Mouse (Mus musculus): ENCODE measurements at regions not wholly inside any gene's neighbourhood (a gene's known extent, or its start where the extent isn't known, plus 50 kb on each side); places are given as distances from the start of the nearest gene placed in this dataset.
"Not testable (repeated sequence)": the region's sequence is repeated elsewhere in the genome, so short reads cannot be mapped to it uniquely, and the experiment has no call there.

DNA sequence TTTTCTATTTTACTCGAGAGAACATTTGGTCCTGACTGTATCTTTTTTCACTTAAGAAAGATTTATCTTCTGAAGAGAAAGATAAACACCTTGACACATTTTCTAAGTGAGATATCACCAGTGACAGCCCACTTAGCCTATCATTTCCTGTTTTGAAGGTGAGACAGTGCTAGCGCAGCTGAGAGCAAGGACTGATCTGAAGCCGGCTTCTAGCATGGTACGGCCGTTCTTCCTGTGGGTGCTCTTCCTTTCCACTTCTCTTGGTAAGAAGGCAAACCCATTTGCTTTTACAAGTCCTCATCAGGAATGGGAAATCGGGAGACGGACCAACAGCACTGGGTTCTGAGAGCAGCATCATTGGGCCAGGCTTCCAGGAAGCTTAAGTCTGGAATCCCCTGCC is 293.1 kb downstream of the Dad1 start:
- no peak overlapping the region for H3K9ac ChIP-seq (replicated peaks)
- no peaks in the 10 kb centered on the region for H3K4me1 ChIP-seq
- WGBS, result 85% methylated on average over 7 of the region's 7 CpGs
- no peaks in the 10 kb centered on the region for H3K9me3 ChIP-seq
- no peak overlapping the region for H3K4me2 ChIP-seq (replicated peaks)
- no peaks in the 10 kb centered on the region for H3K36me3 ChIP-seq
- no peaks in the 10 kb centered on the region for H3K27me3 ChIP-seq
- no peak for ATAC-seq (replicated peaks)
- no peak overlapping the region for H3K27ac ChIP-seq (replicated peaks)
- no peak overlapping the region for H3K4me3 ChIP-seq

- not testable (repeated sequence) for H3K9me3 ChIP-seq; H3K9ac ChIP-seq (replicated peaks); ATAC-seq (replicated peaks); H3K27me3 ChIP-seq; H3K4me2 ChIP-seq (replicated peaks); H3K36me3 ChIP-seq; H3K4me1 ChIP-seq; H3K27ac ChIP-seq (replicated peaks); H3K4me3 ChIP-seq
- WGBS, result 96% methylated on average over 26 of the region's 29 CpGs
These were observed 318.1 kb downstream of the Dad1 start for GRCm38 (mm10) chr14:53935791-53936231.

DNA sequence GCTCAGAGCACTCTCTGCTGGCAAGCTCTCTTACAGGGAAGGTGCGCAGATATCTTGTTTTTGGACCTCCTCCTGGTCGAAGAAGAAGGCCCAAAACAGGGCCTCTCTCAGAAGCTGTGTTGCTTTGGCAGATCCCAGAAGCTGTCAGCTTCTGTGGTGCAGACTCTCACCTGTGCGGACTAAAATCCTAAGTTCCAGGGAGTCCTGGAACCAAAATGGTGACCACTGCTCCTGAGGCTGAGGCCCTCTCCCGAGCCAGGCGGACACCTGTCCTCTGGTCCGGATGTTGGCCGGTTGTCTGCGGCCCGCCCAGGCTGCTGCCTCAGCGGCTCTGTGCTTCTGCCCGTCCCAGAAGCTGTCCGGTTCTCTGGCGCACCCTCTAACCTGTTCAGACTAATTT is 318.6 kb downstream of the Dad1 start:
- not testable (repeated sequence) for H3K4me2 ChIP-seq (replicated peaks); H3K36me3 ChIP-seq; H3K9ac ChIP-seq (replicated peaks); ATAC-seq (replicated peaks); H3K4me1 ChIP-seq; H3K9me3 ChIP-seq; H3K27ac ChIP-seq (replicated peaks); H3K27me3 ChIP-seq; H3K4me3 ChIP-seq
- WGBS, result 98% methylated on average over 9 of the region's 13 CpGs

- H3K9ac ChIP-seq (replicated peaks), result no peak overlapping the region
- H3K36me3 ChIP-seq, result no peaks in the 10 kb centered on the region
- no peaks in the 10 kb centered on the region for H3K27me3 ChIP-seq
- H3K27ac ChIP-seq (replicated peaks), result no peak overlapping the region
- no peaks in the 10 kb centered on the region for H3K4me1 ChIP-seq
- no peaks in the 10 kb centered on the region for H3K9me3 ChIP-seq
- no peak overlapping the region for H3K4me3 ChIP-seq
- no peak for ATAC-seq (replicated peaks)
- WGBS, result 59% methylated on average over 1 of the region's 1 CpGs
- H3K4me2 ChIP-seq (replicated peaks), result no peak overlapping the region
These were observed 343.0 kb downstream of the Dad1 start for GRCm38 (mm10) chr14:53910871-53911270.

DNA sequence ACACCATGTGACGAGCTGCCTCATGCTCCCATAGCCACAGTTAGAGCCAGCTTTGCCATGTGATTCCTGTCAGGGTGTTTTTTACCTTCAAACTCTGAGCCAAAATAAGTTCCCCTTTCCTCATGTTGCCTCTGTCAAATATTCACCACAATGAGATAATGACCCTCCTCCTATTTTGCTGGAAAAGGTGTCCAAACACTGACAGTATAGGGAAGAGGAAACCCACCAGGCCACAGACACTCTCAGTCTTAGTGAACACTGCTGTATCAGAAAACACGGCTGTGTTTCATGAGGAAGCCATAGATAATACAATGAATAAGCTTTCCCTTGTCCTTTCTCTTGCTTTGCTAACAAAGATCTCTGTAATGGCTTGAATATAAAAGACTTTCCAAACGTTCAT is 349.3 kb downstream of the Dad1 start:
- Histone ChIP-seq H3K4me2 (replicated peaks) (no peak overlapping the region), H3K36me3 (no peaks in the 10 kb centered on the region), H3K27me3 (no peaks in the 10 kb centered on the region), H3K9me3 (no peaks in the 10 kb centered on the region), H3K4me3 (no peak overlapping the region), H3K27ac (replicated peaks) (no peak overlapping the region), H3K9ac (replicated peaks) (no peak overlapping the region), H3K4me1 (no peaks in the 10 kb centered on the region)
- no peak for ATAC-seq (replicated peaks)
- WGBS, result 74% methylated on average over 3 of the region's 3 CpGs

DNA sequence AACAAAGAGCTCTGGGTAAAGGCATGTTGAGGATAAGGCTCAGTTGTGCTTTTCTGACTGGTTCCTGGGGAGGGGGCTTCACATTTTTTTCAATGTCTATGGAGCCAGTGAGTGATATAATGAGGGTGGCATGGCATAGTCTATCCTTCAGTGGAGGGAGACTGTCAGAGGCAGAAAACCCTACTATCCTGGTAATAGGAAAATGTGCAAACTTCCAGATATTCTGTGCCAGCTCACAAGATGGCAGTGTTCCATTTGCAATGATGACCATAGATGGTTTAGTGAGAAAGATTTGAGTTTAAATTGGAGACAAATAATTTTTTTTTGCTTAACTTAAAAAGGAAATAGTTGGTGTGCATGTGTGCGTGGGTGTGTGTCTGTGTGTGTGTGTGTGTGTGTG is 352.8 kb downstream of the Dad1 start:
- Histone ChIP-seq H3K4me2 (replicated peaks) (no peak overlapping the region), H3K36me3 (no peaks in the 10 kb centered on the region), H3K4me1 (no peaks in the 10 kb centered on the region), H3K9ac (replicated peaks) (no peak overlapping the region), H3K27ac (replicated peaks) (no peak overlapping the region), H3K4me3 (no peak overlapping the region), H3K27me3 (no peaks in the 10 kb centered on the region), H3K9me3 (no peaks in the 10 kb centered on the region)
- WGBS, result 95% methylated on average over 1 of the region's 1 CpGs
- no peak for ATAC-seq (replicated peaks)

GRCm38 (mm10) chr14:53881304-53881703 is 372.6 kb downstream of the Dad1 start:
- Histone ChIP-seq H3K27me3 (no peaks in the 10 kb centered on the region), H3K36me3 (no peaks in the 10 kb centered on the region), H3K4me1 (no peaks in the 10 kb centered on the region), H3K4me2 (replicated peaks) (no peak overlapping the region), H3K9ac (replicated peaks) (no peak overlapping the region), H3K4me3 (no peak overlapping the region), H3K9me3 (no peaks in the 10 kb centered on the region), H3K27ac (replicated peaks) (no peak overlapping the region)
- ATAC-seq (replicated peaks), result peak; percentile 70; the same call in 1 of the 2 replicates
- WGBS, result 11% methylated on average over 3 of the region's 3 CpGs

DNA sequence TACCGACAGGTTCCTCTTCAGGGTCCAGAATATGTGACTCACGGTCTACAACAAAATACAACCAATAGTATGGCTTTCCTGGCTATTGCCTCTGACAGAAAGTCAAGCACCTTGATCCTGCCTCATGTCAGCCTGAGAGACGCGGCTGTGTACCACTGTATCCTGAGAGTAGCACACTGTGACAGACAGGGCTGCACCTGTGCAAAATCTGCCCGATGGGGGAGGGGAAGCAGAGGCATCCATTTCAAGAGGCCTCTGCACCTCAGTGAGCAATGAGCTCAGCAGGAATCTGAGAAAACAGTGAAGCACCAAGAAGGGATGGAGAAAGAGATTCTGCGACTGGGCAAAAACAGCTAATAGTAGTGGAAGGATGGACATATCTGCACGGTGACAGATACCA is 377.3 kb downstream of the Dad1 start:
- H3K27ac ChIP-seq (replicated peaks), result no peak overlapping the region
- H3K9me3 ChIP-seq, result no peaks in the 10 kb centered on the region
- H3K27me3 ChIP-seq, result no peaks in the 10 kb centered on the region
- H3K4me2 ChIP-seq (replicated peaks), result no peak overlapping the region
- H3K36me3 ChIP-seq, result no peaks in the 10 kb centered on the region
- H3K4me1 ChIP-seq, result no peaks in the 10 kb centered on the region
- ATAC-seq (replicated peaks), result no peak
- WGBS, result 79% methylated on average over 7 of the region's 7 CpGs
- H3K9ac ChIP-seq (replicated peaks), result no peak overlapping the region
- no peak overlapping the region for H3K4me3 ChIP-seq

DNA sequence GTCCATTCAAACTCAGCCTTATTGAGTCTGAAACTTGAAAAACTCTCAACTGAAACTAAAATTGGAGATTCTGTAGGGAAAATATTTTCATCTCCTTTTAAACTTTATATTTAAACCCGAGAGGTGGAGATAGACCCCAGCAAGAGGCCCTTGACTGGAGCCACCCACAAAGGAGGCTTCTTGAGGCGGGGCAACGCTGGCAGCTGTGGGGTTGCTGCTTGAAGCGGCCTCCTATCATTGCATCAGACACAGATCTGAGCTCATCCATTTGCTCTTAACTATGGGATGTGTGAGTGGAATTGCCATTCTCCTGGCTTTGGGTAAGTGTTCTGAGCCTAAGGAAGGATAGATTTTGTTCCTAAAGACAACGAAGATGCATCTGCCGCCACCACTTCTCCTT is 378.2 kb downstream of the Dad1 start:
- ATAC-seq (replicated peaks), result no peak
- Histone ChIP-seq H3K36me3 (no peaks in the 10 kb centered on the region), H3K4me2 (replicated peaks) (no peak overlapping the region), H3K4me3 (no peak overlapping the region), H3K27me3 (no peaks in the 10 kb centered on the region), H3K4me1 (no peaks in the 10 kb centered on the region), H3K27ac (replicated peaks) (no peak overlapping the region), H3K9ac (replicated peaks) (no peak overlapping the region), H3K9me3 (no peaks in the 10 kb centered on the region)
- WGBS, result 65% methylated on average over 6 of the region's 6 CpGs

DNA sequence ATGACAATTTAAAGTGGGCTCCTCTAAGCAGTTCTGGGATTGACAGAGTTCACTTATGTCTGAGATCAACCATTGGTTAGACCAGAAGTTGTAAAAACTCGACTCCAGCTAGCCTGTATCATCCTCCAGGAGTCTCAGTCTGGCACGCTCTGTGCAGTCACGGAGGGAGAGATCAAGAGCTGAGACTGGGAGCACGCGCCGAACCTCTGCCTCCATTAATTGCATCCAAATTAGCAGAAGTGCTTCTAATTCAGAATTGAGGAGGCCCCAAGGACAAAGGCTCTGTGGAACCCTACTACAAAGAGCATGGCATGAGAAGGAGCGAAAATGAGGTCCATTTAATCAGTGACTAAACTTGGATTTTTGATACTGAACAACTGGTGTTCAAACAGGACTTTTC is 406.9 kb downstream of the Dad1 start:
- H3K27ac ChIP-seq (replicated peaks), result no peak overlapping the region
- no peaks in the 10 kb centered on the region for H3K9me3 ChIP-seq
- WGBS, result 16% methylated on average over 7 of the region's 7 CpGs
- no peak overlapping the region for H3K9ac ChIP-seq (replicated peaks)
- no peaks in the 10 kb centered on the region for H3K27me3 ChIP-seq
- no peak overlapping the region for H3K4me3 ChIP-seq
- H3K4me2 ChIP-seq (replicated peaks), result peak overlapping the region; percentile 24
- H3K4me1 ChIP-seq, result peaks cover 9% of the 10 kb centered on the region; the same call in 1 of the 2 replicates
- ATAC-seq (replicated peaks), result no peak
- H3K36me3 ChIP-seq, result no peaks in the 10 kb centered on the region

DNA sequence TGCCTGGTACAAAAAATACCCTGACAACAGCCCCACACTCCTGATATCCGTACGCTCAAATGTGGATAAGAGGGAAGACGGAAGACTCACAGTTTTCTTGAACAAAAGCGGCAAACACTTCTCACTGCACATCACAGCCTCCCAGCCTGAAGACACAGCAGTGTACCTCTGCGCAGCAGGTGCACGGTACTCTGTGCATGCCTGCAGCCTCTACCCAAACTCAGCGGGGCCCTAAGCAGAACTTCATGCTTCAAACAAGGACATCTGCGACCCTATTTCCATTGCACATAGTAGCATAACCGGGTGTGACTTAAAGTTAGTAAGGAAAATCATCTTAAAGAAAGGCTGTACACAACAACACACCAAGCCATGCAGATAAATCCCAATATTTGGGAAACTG is 408.3 kb downstream of the Dad1 start:
- Histone ChIP-seq H3K9ac (replicated peaks) (no peak overlapping the region), H3K36me3 (no peaks in the 10 kb centered on the region), H3K27me3 (no peaks in the 10 kb centered on the region), H3K4me1 (peaks cover 9% of the 10 kb centered on the region; the same call in 1 of the 2 replicates), H3K4me2 (replicated peaks) (no peak overlapping the region), H3K27ac (replicated peaks) (no peak overlapping the region), H3K9me3 (no peaks in the 10 kb centered on the region), H3K4me3 (no peak overlapping the region)
- WGBS, result 96% methylated on average over 9 of the region's 9 CpGs
- no peak for ATAC-seq (replicated peaks)

GRCm38 (mm10) chr14:53832553-53832952 is 421.4 kb downstream of the Dad1 start:
- no peaks in the 10 kb centered on the region for H3K9me3 ChIP-seq
- H3K4me2 ChIP-seq (replicated peaks), result no peak overlapping the region
- no peaks in the 10 kb centered on the region for H3K36me3 ChIP-seq
- no peaks in the 10 kb centered on the region for H3K27me3 ChIP-seq
- H3K4me1 ChIP-seq, result no peaks in the 10 kb centered on the region
- no peak overlapping the region for H3K4me3 ChIP-seq
- no peak overlapping the region for H3K27ac ChIP-seq (replicated peaks)
- 94% methylated on average over 3 of the region's 3 CpGs for WGBS
- ATAC-seq (replicated peaks), result no peak
- no peak overlapping the region for H3K9ac ChIP-seq (replicated peaks)

DNA sequence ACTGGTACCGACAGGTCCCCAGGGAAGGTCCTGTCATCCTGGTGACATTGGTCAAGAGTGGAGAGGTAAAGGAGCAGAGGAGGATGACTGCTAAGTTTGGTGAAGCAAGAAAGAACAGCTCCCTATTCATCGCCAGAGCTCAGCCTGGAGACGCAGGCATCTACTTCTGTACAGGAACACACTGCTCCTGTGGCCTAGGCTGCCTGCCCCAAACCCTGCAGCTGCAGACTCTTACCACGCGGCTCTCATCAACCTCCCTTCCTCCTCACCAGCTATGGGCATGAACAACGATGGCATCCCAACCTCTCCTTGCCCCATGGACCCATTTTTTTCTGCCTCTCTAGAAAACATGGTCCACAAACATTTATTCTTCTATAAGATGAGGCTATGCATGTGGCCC is 422.3 kb downstream of the Dad1 start:
- Histone ChIP-seq H3K4me2 (replicated peaks) (no peak overlapping the region), H3K27me3 (no peaks in the 10 kb centered on the region), H3K4me1 (no peaks in the 10 kb centered on the region), H3K9ac (replicated peaks) (no peak overlapping the region), H3K9me3 (no peaks in the 10 kb centered on the region), H3K4me3 (no peak overlapping the region), H3K27ac (replicated peaks) (no peak overlapping the region), H3K36me3 (no peaks in the 10 kb centered on the region)
- WGBS, result 88% methylated on average over 6 of the region's 6 CpGs
- no peak for ATAC-seq (replicated peaks)
